Mouse (Mus musculus): ENCODE measurements around the gene Pdzd7. TPM values are rescaled to one million over a fixed set of nuclear protein-coding genes. Genes with fewer than 3 reads are reported as not detected.

Pdzd7 gene
- polyA plus RNA-seq, 1 experiment from 2014 or later, result 0.80 TPM

- H3K4me3 ChIP-seq (replicated peaks; ENCODE audit: low read depth, low read length), result no peak overlapping the region
- H3K4me2 ChIP-seq (ENCODE audit: low read length), result no peak overlapping the region
- H3K36me3 ChIP-seq (ENCODE audit: insufficient read depth, low read length), result no peaks in the 10 kb centered on the region
- no peak overlapping the region for H3K9ac ChIP-seq (ENCODE audit: low read depth, low read length)
- H3K27ac ChIP-seq, result no peak overlapping the region
- peak; percentile 70 for TF ChIP-seq CTCF (IDR thresholded peaks at IDR 0.05; ENCODE audit: low read depth)
- WGBS, result 46% methylated on average over 20 of the region's 20 CpGs
- no peaks in the 10 kb centered on the region; the same call in 1 of the 2 replicates for H3K4me1 ChIP-seq (replicated peaks; ENCODE audit: insufficient read depth, low read length)
- H3K9me3 ChIP-seq (replicated peaks; ENCODE audit: low read length), result no peaks in the 10 kb centered on the region
- no peak for ATAC-seq (replicated peaks; ENCODE audit: low FRiP score, low read depth)
- peak; percentile 54 for DNase-seq (ENCODE audit: low spot score)
- H3K27me3 ChIP-seq (ENCODE audit: insufficient read depth, low read length), result peaks cover 39% of the 10 kb centered on the region
Observed at GRCm38 (mm10) chr19:45063565-45064292, 18.2 kb upstream of the Pdzd7 start.

- WGBS, result under 1% methylated on average over 14 of the region's 14 CpGs
- ATAC-seq (replicated peaks; ENCODE audit: low FRiP score, low read depth) (no peak), DNase-seq (ENCODE audit: low spot score) (no peak)
- TF ChIP-seq CTCF (IDR thresholded peaks at IDR 0.05; ENCODE audit: low read depth), result no peak
- H3K9me3 ChIP-seq (replicated peaks; ENCODE audit: low read length), result no peaks in the 10 kb centered on the region
- peak overlapping the region; percentile 67 for H3K9ac ChIP-seq (ENCODE audit: low read depth, low read length)
- peaks cover 13% of the 10 kb centered on the region for H3K4me1 ChIP-seq (replicated peaks; ENCODE audit: insufficient read depth, low read length)
- 0 out of 2 replicates have a peak, but pooled peaks cover 3% of the 10 kb centered on the region for H3K36me3 ChIP-seq (ENCODE audit: insufficient read depth, low read length)
- peak overlapping the region; percentile 41 for H3K4me3 ChIP-seq (replicated peaks; ENCODE audit: low read depth, low read length)
- peak overlapping the region; percentile 90 for H3K27ac ChIP-seq
- 0 out of 2 replicates have a peak, but pooled peaks cover under 1% of the 10 kb centered on the region for H3K27me3 ChIP-seq (ENCODE audit: insufficient read depth, low read length)
- H3K4me2 ChIP-seq (ENCODE audit: low read length), result peak overlapping the region; percentile 64
Observed at GRCm38 (mm10) chr19:45058841-45059240, 13.3 kb upstream of the Pdzd7 start.

GRCm38 (mm10) chr19:45058113-45058839 lies 12.8 kb upstream of the Pdzd7 start:
- Histone ChIP-seq H3K27ac (peak overlapping the region; percentile 90), H3K4me2 (ENCODE audit: low read length) (peak overlapping the region; percentile 64), H3K36me3 (ENCODE audit: insufficient read depth, low read length) (0 out of 2 replicates have a peak, but pooled peaks cover 6% of the 10 kb centered on the region), H3K4me1 (replicated peaks; ENCODE audit: insufficient read depth, low read length) (peaks cover 13% of the 10 kb centered on the region), H3K4me3 (replicated peaks; ENCODE audit: low read depth, low read length) (peak overlapping the region; percentile 41), H3K9ac (ENCODE audit: low read depth, low read length) (peak overlapping the region; percentile 67), H3K9me3 (replicated peaks; ENCODE audit: low read length) (no peaks in the 10 kb centered on the region), H3K27me3 (ENCODE audit: insufficient read depth, low read length) (no peaks in the 10 kb centered on the region)
- DNase-seq (ENCODE audit: low spot score) (peak; percentile 99), ATAC-seq (replicated peaks; ENCODE audit: low FRiP score, low read depth) (peak; percentile 91)
- TF ChIP-seq CTCF (IDR thresholded peaks at IDR 0.05; ENCODE audit: low read depth), result no peak
- under 1% methylated on average over 34 of the region's 34 CpGs for WGBS

DNA sequence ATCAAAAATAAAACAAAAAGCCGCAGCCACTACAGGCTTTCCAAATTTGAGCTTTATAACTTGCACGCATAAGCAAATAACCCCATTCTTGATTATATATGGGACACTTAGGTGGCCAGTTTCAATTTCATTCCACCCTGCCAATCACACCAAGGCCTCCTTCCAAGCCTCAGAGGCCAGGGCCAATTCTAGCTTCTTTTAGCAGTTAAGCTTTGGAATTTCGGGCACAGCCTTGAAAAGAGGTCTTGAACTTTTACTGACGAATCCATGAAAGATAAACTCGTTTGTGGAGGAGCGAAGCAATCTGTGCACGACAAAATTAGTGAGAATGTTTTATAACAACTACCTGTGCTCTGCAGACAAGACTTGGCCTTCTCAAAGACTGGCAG lies 12.2 kb upstream of the Pdzd7 start:
- Histone ChIP-seq H3K4me2 (ENCODE audit: low read length) (peak overlapping the region; percentile 64), H3K27me3 (ENCODE audit: insufficient read depth, low read length) (no peaks in the 10 kb centered on the region), H3K36me3 (ENCODE audit: insufficient read depth, low read length) (0 out of 2 replicates have a peak, but pooled peaks cover 8% of the 10 kb centered on the region), H3K27ac (peak overlapping the region; percentile 90), H3K4me1 (replicated peaks; ENCODE audit: insufficient read depth, low read length) (peaks cover 13% of the 10 kb centered on the region), H3K9me3 (replicated peaks; ENCODE audit: low read length) (no peaks in the 10 kb centered on the region), H3K9ac (ENCODE audit: low read depth, low read length) (peak overlapping the region; percentile 67), H3K4me3 (replicated peaks; ENCODE audit: low read depth, low read length) (peak overlapping the region; percentile 41)
- ATAC-seq (replicated peaks; ENCODE audit: low FRiP score, low read depth) (no peak), DNase-seq (ENCODE audit: low spot score) (no peak)
- 30% methylated on average over 7 of the region's 7 CpGs for WGBS
- TF ChIP-seq CTCF (IDR thresholded peaks at IDR 0.05; ENCODE audit: low read depth), result no peak

GRCm38 (mm10) chr19:45056908-45057698 lies 11.6 kb upstream of the Pdzd7 start:
- ATAC-seq (replicated peaks; ENCODE audit: low FRiP score, low read depth), result no peak
- Histone ChIP-seq H3K4me1 (replicated peaks; ENCODE audit: insufficient read depth, low read length) (peaks cover 13% of the 10 kb centered on the region), H3K4me3 (replicated peaks; ENCODE audit: low read depth, low read length) (peak overlapping the region; percentile 41; the same call in 1 of the 2 replicates), H3K9ac (ENCODE audit: low read depth, low read length) (peak overlapping the region; percentile 67), H3K4me2 (ENCODE audit: low read length) (peak overlapping the region; percentile 64), H3K27me3 (ENCODE audit: insufficient read depth, low read length) (no peaks in the 10 kb centered on the region), H3K9me3 (replicated peaks; ENCODE audit: low read length) (no peaks in the 10 kb centered on the region), H3K36me3 (ENCODE audit: insufficient read depth, low read length) (peaks cover 14% of the 10 kb centered on the region; the same call in 1 of the 2 replicates), H3K27ac (peak overlapping the region; percentile 90)
- peak; percentile 19 for DNase-seq (ENCODE audit: low spot score)
- 61% methylated on average over 7 of the region's 7 CpGs for WGBS
- no peak for TF ChIP-seq CTCF (IDR thresholded peaks at IDR 0.05; ENCODE audit: low read depth)

GRCm38 (mm10) chr19:45056364-45056763 lies 10.8 kb upstream of the Pdzd7 start:
- 34% methylated on average over 4 of the region's 4 CpGs for WGBS
- Histone ChIP-seq H3K27ac (0 out of 2 replicates have a peak overlapping the region, but pooled peaks have one; percentile 90), H3K27me3 (ENCODE audit: insufficient read depth, low read length) (no peaks in the 10 kb centered on the region), H3K4me3 (replicated peaks; ENCODE audit: low read depth, low read length) (no peak overlapping the region), H3K4me1 (replicated peaks; ENCODE audit: insufficient read depth, low read length) (peaks cover 13% of the 10 kb centered on the region), H3K9ac (ENCODE audit: low read depth, low read length) (no peak overlapping the region), H3K9me3 (replicated peaks; ENCODE audit: low read length) (no peaks in the 10 kb centered on the region), H3K36me3 (ENCODE audit: insufficient read depth, low read length) (peaks cover 17% of the 10 kb centered on the region; the same call in 1 of the 2 replicates), H3K4me2 (ENCODE audit: low read length) (no peak overlapping the region)
- peak; percentile 92 for DNase-seq (ENCODE audit: low spot score)
- ATAC-seq (replicated peaks; ENCODE audit: low FRiP score, low read depth), result no peak
- TF ChIP-seq CTCF (IDR thresholded peaks at IDR 0.05; ENCODE audit: low read depth), result peak; percentile 78
